Mouse (Mus musculus): Measurements from ENCODE around the gene Zfp13.

- TF ChIP-seq CTCF (conservative IDR thresholded peaks at IDR 0.05; ENCODE audit: low read length) (peak; percentile 43), NANOG (IDR thresholded peaks at IDR 0.05; ENCODE audit: borderline replicate concordance, low read length) (no peak), POU5F1 (IDR thresholded peaks at IDR 0.05; ENCODE audit: borderline replicate concordance, low read length) (no peak)
Observed at GRCm38 (mm10) chr17:23603542-23603941, 4.3 kb upstream of the Zfp13 start.
